Mouse (Mus musculus): ENCODE data around the gene Itgb6. TPM values are rescaled to one million over a fixed set of nuclear protein-coding genes. Genes with fewer than 3 reads are reported as not detected.

The Itgb6 gene
- polyA plus RNA-seq, 1 experiment from 2014 or later, result 0.40 TPM

GRCm38 (mm10) chr2:60716549-60716948 lies 5.9 kb downstream of the Itgb6 start:
- Histone ChIP-seq H3K4me2 (no peak overlapping the region), H3K4me3 (ENCODE audit: low read depth, low read length) (no peak overlapping the region), H3K27ac (ENCODE audit: low read depth, low read length) (no peak overlapping the region), H3K9ac (ENCODE audit: low read length) (no peak overlapping the region), H3K9me3 (ENCODE audit: control insufficient read depth, low read length) (no peaks in the 10 kb centered on the region), H3K4me1 (ENCODE audit: control insufficient read depth, insufficient read depth, low read length) (peaks cover 4% of the 10 kb centered on the region; the same call in 1 of the 2 replicates), H3K27me3 (ENCODE audit: control insufficient read depth, insufficient read depth, low read length) (no peaks in the 10 kb centered on the region), H3K36me3 (ENCODE audit: control insufficient read depth, insufficient read depth, low read length) (no peaks in the 10 kb centered on the region)
- ATAC-seq (ENCODE audit: low FRiP score) (no peak), DNase-seq (ENCODE audit: low spot score, missing footprints) (no peak)

- H3K4me2 ChIP-seq, result no peak overlapping the region
- H3K9me3 ChIP-seq (ENCODE audit: control insufficient read depth, low read length), result no peaks in the 10 kb centered on the region
- H3K4me3 ChIP-seq (ENCODE audit: low read depth, low read length), result no peak overlapping the region
- H3K36me3 ChIP-seq (ENCODE audit: control insufficient read depth, insufficient read depth, low read length), result no peaks in the 10 kb centered on the region
- no peak overlapping the region for H3K27ac ChIP-seq (ENCODE audit: low read depth, low read length)
- H3K4me1 ChIP-seq (ENCODE audit: control insufficient read depth, insufficient read depth, low read length), result peaks cover 4% of the 10 kb centered on the region; the same call in 1 of the 2 replicates
- H3K27me3 ChIP-seq (ENCODE audit: control insufficient read depth, insufficient read depth, low read length), result no peaks in the 10 kb centered on the region
- DNase-seq (ENCODE audit: low spot score, missing footprints) (no peak), ATAC-seq (ENCODE audit: low FRiP score) (no peak)
- 83% methylated on average over 13 of the region's 13 CpGs for whole genome bisulfite sequencing
- no peak overlapping the region for H3K9ac ChIP-seq (ENCODE audit: low read length)
These were observed 6.7 kb downstream of the Itgb6 start for GRCm38 (mm10) chr2:60715771-60716170.

- H3K27me3 ChIP-seq (ENCODE audit: control insufficient read depth, insufficient read depth, low read length), result no peaks in the 10 kb centered on the region
- no peak overlapping the region for H3K9ac ChIP-seq (ENCODE audit: low read length)
- no peak overlapping the region for H3K4me3 ChIP-seq (ENCODE audit: low read depth, low read length)
- no peaks in the 10 kb centered on the region for H3K9me3 ChIP-seq (ENCODE audit: control insufficient read depth, low read length)
- ATAC-seq (ENCODE audit: low FRiP score), result no peak; the same call in 1 of the 2 replicates
- DNase-seq (ENCODE audit: low spot score, missing footprints), result no peak
- no peaks in the 10 kb centered on the region for H3K36me3 ChIP-seq (ENCODE audit: control insufficient read depth, insufficient read depth, low read length)
- no peak overlapping the region for H3K27ac ChIP-seq (ENCODE audit: low read depth, low read length)
- no peak overlapping the region for H3K4me2 ChIP-seq
- 70% methylated on average over 8 of the region's 8 CpGs for WGBS
- H3K4me1 ChIP-seq (ENCODE audit: control insufficient read depth, insufficient read depth, low read length), result peaks cover 4% of the 10 kb centered on the region; the same call in 1 of the 2 replicates
These were observed 7.4 kb downstream of the Itgb6 start for GRCm38 (mm10) chr2:60714971-60715502.

GRCm38 (mm10) chr2:60714475-60714874 lies 8.0 kb downstream of the Itgb6 start:
- H3K4me1 ChIP-seq (ENCODE audit: control insufficient read depth, insufficient read depth, low read length), result peaks cover 4% of the 10 kb centered on the region; the same call in 1 of the 2 replicates
- no peaks in the 10 kb centered on the region for H3K9me3 ChIP-seq (ENCODE audit: control insufficient read depth, low read length)
- no peaks in the 10 kb centered on the region for H3K36me3 ChIP-seq (ENCODE audit: control insufficient read depth, insufficient read depth, low read length)
- DNase-seq (ENCODE audit: low spot score, missing footprints), result no peak
- no peak overlapping the region for H3K4me3 ChIP-seq (ENCODE audit: low read depth, low read length)
- no peaks in the 10 kb centered on the region for H3K27me3 ChIP-seq (ENCODE audit: control insufficient read depth, insufficient read depth, low read length)
- no peak overlapping the region for H3K4me2 ChIP-seq
- H3K27ac ChIP-seq (ENCODE audit: low read depth, low read length), result no peak overlapping the region
- WGBS, result 60% methylated on average over 7 of the region's 7 CpGs
- no peak for ATAC-seq (ENCODE audit: low FRiP score)
- H3K9ac ChIP-seq (ENCODE audit: low read length), result no peak overlapping the region

GRCm38 (mm10) chr2:60713857-60714256 lies 8.6 kb downstream of the Itgb6 start:
- Histone ChIP-seq H3K4me3 (ENCODE audit: low read depth, low read length) (no peak overlapping the region), H3K27me3 (ENCODE audit: control insufficient read depth, insufficient read depth, low read length) (no peaks in the 10 kb centered on the region), H3K4me2 (no peak overlapping the region), H3K9ac (ENCODE audit: low read length) (no peak overlapping the region), H3K9me3 (ENCODE audit: control insufficient read depth, low read length) (no peaks in the 10 kb centered on the region), H3K4me1 (ENCODE audit: control insufficient read depth, insufficient read depth, low read length) (peaks cover 4% of the 10 kb centered on the region; the same call in 1 of the 2 replicates), H3K27ac (ENCODE audit: low read depth, low read length) (no peak overlapping the region), H3K36me3 (ENCODE audit: control insufficient read depth, insufficient read depth, low read length) (no peaks in the 10 kb centered on the region)
- ATAC-seq (ENCODE audit: low FRiP score), result peak; percentile 45; the same call in 1 of the 2 replicates
- DNase-seq (ENCODE audit: low spot score, missing footprints), result no peak
- WGBS, result 69% methylated on average over 8 of the region's 8 CpGs

- Histone ChIP-seq H3K9ac (ENCODE audit: low read length) (no peak overlapping the region), H3K27me3 (ENCODE audit: control insufficient read depth, insufficient read depth, low read length) (no peaks in the 10 kb centered on the region), H3K9me3 (ENCODE audit: control insufficient read depth, low read length) (no peaks in the 10 kb centered on the region), H3K27ac (ENCODE audit: low read depth, low read length) (no peak overlapping the region), H3K4me1 (ENCODE audit: control insufficient read depth, insufficient read depth, low read length) (peaks cover 4% of the 10 kb centered on the region; the same call in 1 of the 2 replicates), H3K4me3 (ENCODE audit: low read depth, low read length) (no peak overlapping the region), H3K4me2 (no peak overlapping the region), H3K36me3 (ENCODE audit: control insufficient read depth, insufficient read depth, low read length) (no peaks in the 10 kb centered on the region)
- no peak for ATAC-seq (ENCODE audit: low FRiP score)
- 91% methylated on average over 5 of the region's 5 CpGs for WGBS
- DNase-seq (ENCODE audit: low spot score, missing footprints), result no peak
These were observed 9.6 kb downstream of the Itgb6 start for GRCm38 (mm10) chr2:60712891-60713290.

- Histone ChIP-seq H3K36me3 (ENCODE audit: control insufficient read depth, insufficient read depth, low read length) (no peaks in the 10 kb centered on the region), H3K9me3 (ENCODE audit: control insufficient read depth, low read length) (no peaks in the 10 kb centered on the region), H3K27ac (ENCODE audit: low read depth, low read length) (no peak overlapping the region), H3K4me2 (no peak overlapping the region), H3K9ac (ENCODE audit: low read length) (no peak overlapping the region), H3K27me3 (ENCODE audit: control insufficient read depth, insufficient read depth, low read length) (no peaks in the 10 kb centered on the region), H3K4me3 (ENCODE audit: low read depth, low read length) (no peak overlapping the region), H3K4me1 (ENCODE audit: control insufficient read depth, insufficient read depth, low read length) (peaks cover 4% of the 10 kb centered on the region; the same call in 1 of the 2 replicates)
- WGBS, result 85% methylated on average over 6 of the region's 6 CpGs
- no peak for DNase-seq (ENCODE audit: low spot score, missing footprints)
- no peak for ATAC-seq (ENCODE audit: low FRiP score)
These were observed 10.0 kb downstream of the Itgb6 start for GRCm38 (mm10) chr2:60712483-60712882.

GRCm38 (mm10) chr2:60711098-60711880 lies 11.2 kb downstream of the Itgb6 start:
- Histone ChIP-seq H3K4me1 (ENCODE audit: control insufficient read depth, insufficient read depth, low read length) (peaks cover 4% of the 10 kb centered on the region; the same call in 1 of the 2 replicates), H3K4me3 (ENCODE audit: low read depth, low read length) (no peak overlapping the region), H3K4me2 (no peak overlapping the region), H3K9ac (ENCODE audit: low read length) (no peak overlapping the region), H3K27ac (ENCODE audit: low read depth, low read length) (no peak overlapping the region), H3K9me3 (ENCODE audit: control insufficient read depth, low read length) (no peaks in the 10 kb centered on the region), H3K27me3 (ENCODE audit: control insufficient read depth, insufficient read depth, low read length) (no peaks in the 10 kb centered on the region), H3K36me3 (ENCODE audit: control insufficient read depth, insufficient read depth, low read length) (no peaks in the 10 kb centered on the region)
- DNase-seq (ENCODE audit: low spot score, missing footprints) (no peak), ATAC-seq (ENCODE audit: low FRiP score) (no peak)
- 73% methylated on average over 7 of the region's 7 CpGs for WGBS

GRCm38 (mm10) chr2:60710317-60710716 lies 12.1 kb downstream of the Itgb6 start:
- H3K9me3 ChIP-seq (ENCODE audit: control insufficient read depth, low read length), result no peaks in the 10 kb centered on the region
- no peak overlapping the region for H3K4me3 ChIP-seq (ENCODE audit: low read depth, low read length)
- H3K36me3 ChIP-seq (ENCODE audit: control insufficient read depth, insufficient read depth, low read length), result no peaks in the 10 kb centered on the region
- no peak overlapping the region for H3K9ac ChIP-seq (ENCODE audit: low read length)
- WGBS, result 93% methylated on average over 4 of the region's 4 CpGs
- no peaks in the 10 kb centered on the region for H3K27me3 ChIP-seq (ENCODE audit: control insufficient read depth, insufficient read depth, low read length)
- H3K4me2 ChIP-seq, result no peak overlapping the region
- DNase-seq (ENCODE audit: low spot score, missing footprints), result no peak
- ATAC-seq (ENCODE audit: low FRiP score), result no peak
- no peak overlapping the region for H3K27ac ChIP-seq (ENCODE audit: low read depth, low read length)
- H3K4me1 ChIP-seq (ENCODE audit: control insufficient read depth, insufficient read depth, low read length), result peaks cover 2% of the 10 kb centered on the region; the same call in 1 of the 2 replicates

Data from midbrain, embryonic 11.5 days (tissue).